Mouse (Mus musculus) G1E (cell line): Measurements from ENCODE around the gene Cwf19l1. TPM values are rescaled to one million over a fixed set of nuclear protein-coding genes. Genes with fewer than 3 reads are reported as not detected.

Experiments
- ATAC-seq: 2 replicates; pipeline ENCODE4 v1.8.0; 2016; ENCODE audit warnings: mild to moderate bottlenecking; ENCODE audit not compliant: insufficient number of reproducible peaks, poor library complexity, low FRiP score, severe bottlenecking; ENCODE audit errors: extremely low read depth
- DNase-seq: peaks from one replicate; pipeline ENCODE4 v3.0.0; 2012; ENCODE audit warnings: low spot score
- H3K27me3 ChIP-seq: 2 replicates; pipeline ENCODE4 v1.6.1; 2012; ENCODE audit warnings: mild to moderate bottlenecking, low read length, inconsistent platforms; ENCODE audit not compliant: insufficient read depth
- H3K36me3 ChIP-seq: replicated peaks from 2 replicates; pipeline ENCODE3; 2012; ENCODE audit warnings: mild to moderate bottlenecking, inconsistent platforms
- H3K4me1 ChIP-seq: 2 replicates; pipeline ENCODE4 v1.6.1; 2012; ENCODE audit warnings: low read depth, low read length, inconsistent platforms, mixed read lengths; ENCODE audit not compliant: insufficient read depth
- H3K4me3 ChIP-seq: 2 replicates; pipeline ENCODE4 v1.5.1; 2012; ENCODE audit warnings: low read depth, mild to moderate bottlenecking, inconsistent platforms, low read length, moderate library complexity, mixed read lengths
- H3K9me3 ChIP-seq: replicated peaks from 2 replicates; pipeline ENCODE4 v1.6.1; 2012; ENCODE audit warnings: inconsistent platforms
- CTCF ChIP-seq: IDR thresholded peaks from 2 replicates; pipeline ENCODE4 v1.5.1; 2012; ENCODE audit warnings: low read depth, low read length, inconsistent platforms, mixed read lengths
- GATA1 ChIP-seq: IDR thresholded peaks from 2 replicates; pipeline ENCODE4 v1.6.1; 2012; ENCODE audit warnings: borderline replicate concordance, low read length, inconsistent platforms, mixed read lengths
- GATA2 ChIP-seq: IDR thresholded peaks from 2 replicates; pipeline ENCODE4 v1.6.1; 2012; ENCODE audit warnings: low read depth, low read length, inconsistent platforms, borderline replicate concordance
- POLR2AphosphoS5 ChIP-seq: IDR thresholded peaks from 2 replicates; pipeline ENCODE4 v1.6.1; 2012; ENCODE audit warnings: low read depth, low read length, inconsistent platforms; ENCODE audit not compliant: insufficient replicate concordance
- TAL1 ChIP-seq: conservative IDR thresholded peaks from 2 replicates; pipeline ENCODE4 v1.6.1; 2012; ENCODE audit warnings: low read depth, low read length, inconsistent platforms, mixed read lengths
- polyA plus RNA-seq: library from polyadenylated mRNA; stranded (reverse); fragments of >175 nt; gene quantifications from 2 replicates; pipeline ENCODE4 v1.2.3, GENCODE M21; 2012
- total RNA-seq, 2 experiments: library from RNA; stranded (forward) in 1 of 2; stranded (reverse) in 1 of 2; fragments of 200-1000 nt in 1 of 2; fragments of >200 nt in 1 of 2; fragmentation: Nextera tagmentation in 1 of 2; gene quantifications; 2 replicates each; pipeline ENCODE4 v1.2.3; 2014 to 2017

The Cwf19l1 gene
- total and polyA plus RNA-seq, 3 experiments, result 7.4 to 35.3 (median 35.2) TPM

GRCm38 (mm10) chr19:44145702-44146567, 10.3 kb upstream of the Cwf19l1 start, which contains the start of gene Bloc1s2:
Gene Bloc1s2 (minus strand): TSS chr19:44146446.
- TF ChIP-seq TAL1, result no peak
- peaks cover 32% of the 10 kb centered on the region for H3K36me3 ChIP-seq
- peaks cover 12% of the 10 kb centered on the region for H3K27me3 ChIP-seq
- DNase-seq, result peak; percentile 76
- H3K9me3 ChIP-seq, result no peaks in the 10 kb centered on the region
- no peak; the same call in 1 of the 2 replicates for ATAC-seq
- peaks cover 32% of the 10 kb centered on the region for H3K4me1 ChIP-seq
- H3K4me3 ChIP-seq, result peak within 1 kb of the TSS; percentile 90

GRCm38 (mm10) chr19:44144366-44144765, 8.7 kb upstream of the Cwf19l1 start:
- Histone ChIP-seq H3K4me3 (peak overlapping the region; percentile 90; the same call in 1 of the 2 replicates), H3K4me1 (peaks cover 32% of the 10 kb centered on the region), H3K9me3 (no peaks in the 10 kb centered on the region), H3K36me3 (peaks cover 44% of the 10 kb centered on the region), H3K27me3 (peaks cover 3% of the 10 kb centered on the region; the same call in 1 of the 2 replicates)
- TF ChIP-seq CTCF, result no peak
- TF ChIP-seq GATA2, result no peak
- no peak for TF ChIP-seq POLR2AphosphoS5
- TF ChIP-seq TAL1, result no peak
- TF ChIP-seq GATA1, result no peak
- DNase-seq (peak; percentile 20), ATAC-seq (peak; percentile 75)

GRCm38 (mm10) chr19:44135960-44136485, 347 bp upstream of the Cwf19l1 start:
- no peak overlapping the region; the same call in 1 of the 2 replicates for H3K4me3 ChIP-seq
- DNase-seq (no peak), ATAC-seq (no peak)
- no peaks in the 10 kb centered on the region for H3K9me3 ChIP-seq
- peaks cover 26% of the 10 kb centered on the region for H3K4me1 ChIP-seq
- H3K36me3 ChIP-seq, result peaks cover 60% of the 10 kb centered on the region
- no peaks in the 10 kb centered on the region for H3K27me3 ChIP-seq
- no peak for TF ChIP-seq GATA1
- TF ChIP-seq CTCF, result no peak
- TF ChIP-seq GATA2, result no peak
- TF ChIP-seq TAL1, result no peak
- TF ChIP-seq POLR2AphosphoS5, result no peak

- H3K4me1 ChIP-seq, result peaks cover 25% of the 10 kb centered on the region
- no peaks in the 10 kb centered on the region for H3K9me3 ChIP-seq
- no peak for DNase-seq
- TF ChIP-seq GATA1 (no peak), TAL1 (0 out of 2 replicates have a peak, but pooled peaks have one; percentile 10)
- no peak overlapping the region for H3K4me3 ChIP-seq
- H3K36me3 ChIP-seq, result peaks cover 65% of the 10 kb centered on the region
- no peak for ATAC-seq
- no peaks in the 10 kb centered on the region for H3K27me3 ChIP-seq
Observed at GRCm38 (mm10) chr19:44132917-44133316, 2.8 kb downstream of the Cwf19l1 start.

GRCm38 (mm10) chr19:44128560-44128959, 7.1 kb downstream of the Cwf19l1 start:
- no peak for ATAC-seq
- no peak for DNase-seq
- Histone ChIP-seq H3K4me1 (peaks cover 15% of the 10 kb centered on the region), H3K36me3 (peaks cover 94% of the 10 kb centered on the region), H3K27me3 (no peaks in the 10 kb centered on the region), H3K9me3 (no peaks in the 10 kb centered on the region), H3K4me3 (no peak overlapping the region)
- TF ChIP-seq CTCF (no peak), TAL1 (no peak), GATA2 (no peak), GATA1 (no peak), POLR2AphosphoS5 (no peak)

GRCm38 (mm10) chr19:44127729-44128497, 7.8 kb downstream of the Cwf19l1 start:
- H3K27me3 ChIP-seq, result no peaks in the 10 kb centered on the region
- DNase-seq (no peak), ATAC-seq (no peak)
- H3K9me3 ChIP-seq, result no peaks in the 10 kb centered on the region
- TF ChIP-seq CTCF, result no peak
- TF ChIP-seq TAL1, result no peak
- TF ChIP-seq GATA1, result no peak
- no peak for TF ChIP-seq POLR2AphosphoS5
- TF ChIP-seq GATA2, result no peak
- no peak overlapping the region for H3K4me3 ChIP-seq
- peaks cover 9% of the 10 kb centered on the region; the same call in 1 of the 2 replicates for H3K4me1 ChIP-seq
- H3K36me3 ChIP-seq, result peaks cover 94% of the 10 kb centered on the region
